Mouse (Mus musculus) monocyte, adult 2 months (primary cell): ENCODE measurements at regions not wholly inside any gene's neighbourhood (a gene's known extent, or its start where the extent isn't known, plus 50 kb on each side); places are given as distances from the start of the nearest gene placed in this dataset.
A peak's percentile ranks its signal among the peaks of the same experiment; 100 is the strongest.

Source experiments
- DNase-seq, 2 experiments: peaks; one replicate each; pipeline ENCODE4 v3.0.0; 2022; ENCODE audit warnings: low spot score in 2 of 2, low read depth in 1 of 2

- DNase-seq: no peak
Measured at GRCm38 (mm10) chr4:95180999-95181398, 129.0 kb upstream of the Jun start.

- no peak for DNase-seq
Measured at GRCm38 (mm10) chr4:95184180-95184579, 132.2 kb upstream of the Jun start.

- DNase-seq: no peak
Measured at GRCm38 (mm10) chr4:95185113-95185915, 133.3 kb upstream of the Jun start.

GRCm38 (mm10) chr4:95185916-95186200, 133.8 kb upstream of the Jun start:
- no peak for DNase-seq

- no peak for DNase-seq
Measured at GRCm38 (mm10) chr4:95188107-95188506, 136.1 kb upstream of the Jun start.

- DNase-seq: no peak
Measured at GRCm38 (mm10) chr4:95191654-95192406, 139.8 kb upstream of the Jun start.

GRCm38 (mm10) chr4:95192562-95192961, 140.5 kb upstream of the Jun start:
- DNase-seq: no peak

- DNase-seq: peak; percentile 55 to 82
Measured at GRCm38 (mm10) chr4:95193028-95193427, 141.0 kb upstream of the Jun start.

GRCm38 (mm10) chr4:95193473-95193872, 141.5 kb upstream of the Jun start:
- no peak for DNase-seq

- no peak for DNase-seq
Measured at GRCm38 (mm10) chr4:95194621-95195455, 142.8 kb upstream of the Jun start.

- no peak for DNase-seq
Measured at GRCm38 (mm10) chr4:95196106-95196505, 144.1 kb upstream of the Jun start.

- no peak for DNase-seq
Measured at GRCm38 (mm10) chr4:95197077-95197711, 145.2 kb upstream of the Jun start.

- no peak for DNase-seq
Measured at GRCm38 (mm10) chr4:95199394-95199793, 147.4 kb upstream of the Jun start.

GRCm38 (mm10) chr4:95200130-95200529, 148.1 kb upstream of the Jun start:
- DNase-seq: no peak

GRCm38 (mm10) chr4:95202478-95202877, 150.5 kb upstream of the Jun start:
- no peak for DNase-seq

GRCm38 (mm10) chr4:95203577-95203976, 151.6 kb upstream of the Jun start:
- no peak for DNase-seq

GRCm38 (mm10) chr4:95205372-95205771, 153.3 kb upstream of the Jun start:
- no peak for DNase-seq

GRCm38 (mm10) chr4:95207783-95208182, 155.8 kb upstream of the Jun start:
- no peak for DNase-seq

- no peak for DNase-seq
Measured at GRCm38 (mm10) chr4:95208827-95209226, 156.8 kb upstream of the Jun start.

GRCm38 (mm10) chr4:95209322-95210119, 157.5 kb upstream of the Jun start:
- no peak for DNase-seq
